Mouse (Mus musculus) ES-E14 (cell line): ENCODE data around the gene Nsmce3. TPM values are rescaled to one million over a fixed set of nuclear protein-coding genes. Genes with fewer than 3 reads are reported as not detected.

Source experiments
- DNase-seq: peaks from one replicate; pipeline ENCODE4 v3.0.0-alpha.2; 2013; ENCODE audit warnings: low read depth, low spot score
- H3K27ac ChIP-seq: 2 replicates; pipeline ENCODE4 v1.5.1; 2012; ENCODE audit warnings: low read depth, mild to moderate bottlenecking, low read length, moderate library complexity, mixed read lengths; ENCODE audit not compliant: poor library complexity, insufficient read depth, severe bottlenecking
- H3K36me3 ChIP-seq: 2 replicates; pipeline ENCODE4 v1.6.1; 2012; ENCODE audit warnings: mild to moderate bottlenecking, low read length, moderate library complexity, mixed read lengths; ENCODE audit not compliant: control insufficient read depth, poor library complexity, insufficient read depth, severe bottlenecking
- H3K4me1 ChIP-seq, 2 experiments: fragments of 150-350 bp in 1 of 2; sonication (generic) in 1 of 2; 2 replicates each; pipeline ENCODE4 v1.6.1; 2012; ENCODE audit warnings: low read length in 2 of 2, mild to moderate bottlenecking in 1 of 2, mixed read lengths in 1 of 2; ENCODE audit not compliant: control insufficient read depth in 2 of 2, insufficient read depth in 2 of 2, poor library complexity in 1 of 2
- H3K4me3 ChIP-seq, 2 experiments: fragments of 150-350 bp in 1 of 2; sonication (generic) in 1 of 2; 2 replicates each; pipeline ENCODE4 v1.5.1; 2012; ENCODE audit warnings: low read length in 2 of 2, low read depth in 1 of 2, mild to moderate bottlenecking in 1 of 2, mixed read lengths in 1 of 2; ENCODE audit not compliant: insufficient read depth in 1 of 2, poor library complexity in 1 of 2, severe bottlenecking in 1 of 2
- H3K9ac ChIP-seq: 2 replicates; pipeline ENCODE4 v1.6.1; 2012; ENCODE audit warnings: low read depth, mild to moderate bottlenecking, low read length, mixed read lengths; ENCODE audit not compliant: poor library complexity, insufficient read depth, severe bottlenecking
- H3K9me3 ChIP-seq: fragments of 150-350 bp; sonication (generic); 2 replicates; pipeline ENCODE4 v1.6.1; 2012; ENCODE audit warnings: low read depth, mild to moderate bottlenecking, low read length; ENCODE audit not compliant: control insufficient read depth, insufficient read depth
- CHD2 ChIP-seq: IDR thresholded peaks from 2 replicates; pipeline ENCODE4 v1.6.1; 2014; ENCODE audit warnings: mild to moderate bottlenecking, low read depth, low read length, inconsistent platforms
- HCFC1 ChIP-seq: IDR thresholded peaks from 2 replicates; pipeline ENCODE4 v1.6.1; 2012; ENCODE audit warnings: low read length, inconsistent platforms, borderline replicate concordance; ENCODE audit not compliant: insufficient read depth
- MAFK ChIP-seq: IDR thresholded peaks from 2 replicates; pipeline ENCODE4 v1.6.1; 2014; ENCODE audit warnings: mild to moderate bottlenecking, low read depth, low read length, inconsistent platforms; ENCODE audit not compliant: insufficient read depth
- ZC3H11A ChIP-seq: IDR thresholded peaks from 2 replicates; pipeline ENCODE4 v1.6.1; 2012; ENCODE audit warnings: low read depth, mild to moderate bottlenecking, inconsistent platforms, low read length, borderline replicate concordance
- ZNF384 ChIP-seq: IDR thresholded peaks from 2 replicates; pipeline ENCODE4 v1.6.1; 2012; ENCODE audit warnings: low read depth, low read length, inconsistent platforms
- in situ Hi-C, 2 experiments: fragments of 600-800 bp; cut with MboI; formaldehyde crosslinking; loops; one replicate each; pipeline ENCODE4 v1.15.1; 2025; ENCODE audit warnings: low sequenced_read_pairs in 2 of 2, inconsistent platforms in 1 of 2; ENCODE audit not compliant: unreplicated experiment in 2 of 2
- total RNA-seq: library from RNA; depleted of rRNA; stranded (reverse); fragments of 300-350 nt; gene quantifications from 2 replicates; pipeline ENCODE4 v1.2.3, GENCODE M21; 2012

The Nsmce3 gene
- total RNA-seq, 1 experiment = 14.3 TPM

DNA sequence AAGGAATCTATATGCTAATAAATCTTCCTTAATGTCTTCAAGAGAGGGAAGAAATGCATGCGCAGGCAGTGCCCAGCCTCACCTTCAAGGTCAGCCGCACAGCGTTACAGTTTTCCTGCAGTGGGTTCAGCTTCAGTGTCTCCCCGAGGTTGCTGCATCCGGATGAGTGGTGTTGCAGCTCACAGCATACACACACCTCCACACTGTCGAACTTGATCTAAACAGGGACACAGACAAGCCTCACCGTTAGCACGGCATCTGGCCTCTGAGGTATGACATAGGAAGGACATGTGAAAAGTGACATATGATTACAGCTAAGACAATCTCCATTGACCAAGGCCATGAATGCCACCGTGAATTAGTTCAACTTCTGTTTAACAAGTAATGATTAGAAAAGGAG lies 53.1 kb downstream of the Nsmce3 start:
- peaks cover 0 to 2% of the 10 kb centered on the region in 2 experiments; a peak in 1 of 4 replicates for H3K4me1 ChIP-seq
- TF ChIP-seq HCFC1 = no peak
- TF ChIP-seq ZC3H11A = no peak
- no peak for TF ChIP-seq MAFK
- TF ChIP-seq ZNF384 = no peak
- TF ChIP-seq CHD2 = no peak
- H3K9ac ChIP-seq = no peak overlapping the region
- DNase-seq = no peak
- no peak overlapping the region for H3K27ac ChIP-seq
- H3K9me3 ChIP-seq = no peaks in the 10 kb centered on the region
- in situ Hi-C loops = no loop called here
- no peak overlapping the region for H3K4me3 ChIP-seq
- H3K36me3 ChIP-seq = no peaks in the 10 kb centered on the region
